Mouse (Mus musculus) retina, adult 2 months (tissue): Measurements from ENCODE around the gene Fzr1.

ENCODE experiments used
- DNase-seq: peaks from one replicate; pipeline ENCODE4 v3.0.0-alpha.2; 2012; ENCODE audit warnings: low read depth, low spot score

Gene Fzr1

DNA sequence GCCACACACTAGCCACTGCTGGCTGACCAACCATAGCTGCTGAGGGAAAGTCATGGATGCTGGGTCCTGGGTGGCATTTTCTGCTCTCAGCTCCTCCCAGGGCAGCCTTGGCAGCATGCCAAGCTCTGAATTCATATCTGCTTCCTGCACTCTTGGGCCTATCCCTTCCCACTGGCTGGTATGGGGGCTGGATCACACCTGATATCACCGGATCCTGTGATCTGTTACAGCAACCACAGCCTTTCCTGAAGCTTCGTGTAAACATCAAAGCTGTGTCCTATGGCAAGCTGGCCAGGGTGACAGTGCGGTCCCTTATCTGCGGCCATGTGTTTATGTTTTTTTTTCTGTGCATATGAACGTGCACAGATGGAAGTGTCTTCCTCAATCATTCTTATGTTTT lies 3.7 kb upstream of the Fzr1 start:
- no peak for DNase-seq

DNA sequence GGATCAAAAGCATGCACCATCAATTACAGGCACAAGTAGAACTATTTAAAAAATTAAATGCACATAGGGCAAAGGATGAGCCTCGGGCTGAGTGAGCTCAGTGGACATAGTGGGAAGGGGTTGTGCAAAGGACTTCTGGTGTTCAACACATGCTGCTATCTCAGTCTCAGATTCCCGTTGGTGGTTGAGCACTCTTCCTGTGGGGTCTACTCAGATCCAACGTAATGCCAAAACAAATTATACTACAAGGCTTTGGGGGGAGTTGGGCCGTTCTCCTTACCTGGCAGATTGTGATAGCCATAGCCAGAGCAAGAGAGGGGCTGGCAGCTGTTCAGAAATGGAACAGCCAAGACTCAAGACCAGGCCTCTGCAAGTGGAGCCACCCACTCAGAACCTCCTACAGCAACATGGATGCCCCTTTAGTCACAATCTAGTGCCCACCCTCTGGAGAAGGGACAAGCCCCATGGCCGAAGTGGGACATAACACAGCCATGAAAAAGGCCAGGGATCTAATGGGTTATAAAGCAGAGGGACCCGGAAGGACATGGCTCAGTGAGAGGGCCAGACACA lies 1.6 kb upstream of the Fzr1 start:
- DNase-seq = no peak

DNA sequence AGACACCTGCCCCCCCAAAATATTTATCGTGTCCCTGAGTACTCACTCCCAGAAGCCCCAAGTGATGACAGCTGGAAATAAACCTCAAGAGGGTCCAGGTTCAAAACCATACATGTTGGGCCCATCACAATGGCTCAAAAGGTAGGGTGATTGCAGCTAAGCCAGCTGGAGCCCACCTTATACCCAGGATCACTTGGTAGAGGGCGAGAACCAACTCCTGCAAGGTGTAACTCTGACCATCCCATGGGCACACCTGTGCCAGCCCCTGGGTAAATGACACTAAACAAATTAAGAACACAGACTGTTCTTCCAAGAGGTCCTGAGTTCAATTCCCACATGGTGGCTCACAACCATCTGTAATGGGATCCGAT lies 852 bp upstream of the Fzr1 start:
- no peak for DNase-seq

DNA sequence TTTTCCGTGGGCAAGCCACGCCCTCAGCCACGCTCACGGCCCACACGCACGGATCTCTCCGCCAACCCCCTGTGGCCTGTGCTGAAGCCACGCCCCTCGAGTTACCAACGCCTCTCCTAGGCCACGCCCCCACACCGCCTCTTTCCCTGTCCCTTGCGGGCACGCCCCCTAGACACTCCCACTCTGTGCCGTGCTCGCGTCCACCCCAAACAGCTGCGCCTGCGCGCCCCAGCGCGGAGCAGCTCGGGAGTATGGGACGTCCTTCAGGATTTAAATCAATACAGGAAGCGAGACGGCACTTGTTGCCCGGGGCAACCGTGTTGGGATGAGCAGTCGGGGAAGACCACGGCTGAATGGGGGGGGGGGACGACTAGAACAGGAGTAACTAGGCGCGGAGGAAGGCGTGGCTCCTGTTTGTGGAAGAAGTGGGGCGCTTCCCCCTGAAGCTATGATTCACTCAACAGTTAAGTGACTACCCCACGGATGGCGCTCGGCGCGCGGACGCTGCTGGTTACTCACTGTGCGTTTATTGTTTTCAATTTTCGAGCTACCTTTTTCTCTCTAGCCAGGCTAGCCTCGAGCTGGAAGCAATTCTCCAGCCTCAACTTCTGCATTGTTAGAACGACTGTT lies 352 bp upstream of the Fzr1 start:
- DNase-seq = peak; percentile 100

DNA sequence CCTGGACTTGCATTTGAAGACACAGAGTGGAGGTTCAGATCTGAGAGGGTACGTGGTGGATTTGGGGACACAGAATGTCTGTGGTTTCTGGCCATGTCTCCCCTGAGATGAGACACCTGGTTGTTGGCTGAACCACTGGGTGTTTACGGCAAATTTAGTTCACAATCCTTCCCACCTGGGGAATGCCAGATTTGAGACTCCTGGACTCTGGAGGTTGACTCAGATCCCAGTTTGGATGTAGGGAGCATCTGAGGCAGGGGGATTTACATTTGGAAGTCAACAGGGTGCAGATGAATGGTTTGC lies 1.0 kb downstream of the Fzr1 start:
- DNase-seq = no peak

GRCm38 (mm10) chr10:81376561-81377361 lies 1.6 kb downstream of the Fzr1 start:
- DNase-seq = no peak

DNA sequence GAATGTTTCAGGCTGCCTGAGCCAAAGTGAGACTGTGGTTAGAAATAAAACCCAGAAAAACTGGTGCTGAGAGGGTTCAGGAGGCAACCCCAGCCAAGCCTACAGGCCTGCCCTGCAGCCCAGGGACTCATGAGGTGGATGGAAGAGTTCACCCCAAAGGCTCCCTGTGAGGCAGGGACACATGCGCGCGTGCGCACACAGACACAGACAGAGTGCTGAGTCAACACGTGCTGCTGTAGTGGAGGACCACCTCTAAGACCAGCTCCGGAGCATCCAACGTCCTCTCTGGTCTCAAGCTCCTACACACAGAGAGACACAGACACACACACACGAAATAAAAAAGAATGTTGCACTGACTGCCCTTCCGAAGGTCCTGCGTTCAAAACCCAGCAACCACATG lies 3.0 kb downstream of the Fzr1 start:
- DNase-seq = no peak

DNA sequence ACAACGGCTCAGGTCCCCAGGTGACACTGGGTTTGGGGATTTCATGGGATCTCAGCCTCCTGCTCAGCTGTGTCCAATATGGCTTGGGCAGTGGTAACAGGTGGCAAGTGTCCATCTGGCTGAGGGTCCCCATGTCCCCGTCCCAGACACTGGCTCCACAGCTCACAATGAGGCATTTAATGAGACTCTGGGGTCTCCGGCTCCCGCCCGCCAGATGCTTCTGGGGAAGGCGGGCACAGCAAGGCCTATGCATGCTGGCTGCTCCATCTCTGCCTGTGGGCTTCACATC lies 11.2 kb downstream of the Fzr1 start:
- no peak for DNase-seq

DNA sequence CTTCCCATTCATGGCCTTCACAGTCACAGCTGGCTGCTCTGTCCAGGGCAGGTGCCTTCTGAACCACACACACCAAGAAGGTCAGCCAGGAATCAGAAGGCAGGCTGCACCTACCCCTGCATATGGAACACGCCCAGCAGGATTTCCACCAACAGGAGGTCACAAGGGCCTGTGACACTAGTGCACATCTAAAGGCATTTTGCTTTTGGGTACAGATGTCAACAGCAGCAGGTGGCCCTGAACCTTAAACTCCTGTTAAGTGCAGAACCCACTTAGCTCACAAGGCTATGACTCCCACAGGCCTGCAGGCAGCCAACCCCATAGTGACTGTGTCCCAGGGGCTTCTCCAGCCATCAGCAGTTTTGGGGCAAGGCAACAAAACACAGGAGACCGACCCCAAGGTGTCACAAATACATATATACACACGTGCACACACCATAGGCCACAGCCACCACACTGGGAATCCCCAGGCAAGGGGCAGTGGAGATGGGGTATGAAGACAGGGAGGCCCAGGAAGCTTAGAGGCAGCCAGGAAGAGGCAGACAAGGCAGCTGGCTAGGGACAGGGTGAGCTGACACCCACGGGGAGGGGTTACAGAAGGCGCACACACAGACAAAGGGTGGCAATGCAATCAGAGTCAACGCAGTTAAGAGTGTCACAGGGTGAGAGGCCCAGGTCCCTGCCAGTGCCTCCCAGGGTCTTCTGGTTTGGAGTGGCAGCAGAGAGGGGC lies 11.7 kb downstream of the Fzr1 start:
- no peak for DNase-seq

- DNase-seq = no peak
These were observed 12.4 kb downstream of the Fzr1 start, which contains the start of gene 4930404N11Rik for GRCm38 (mm10) chr10:81365672-81366476. TSS of gene 4930404N11Rik (minus strand) at chr10:81365816.

- no peak for DNase-seq
These were observed 13.2 kb downstream of the Fzr1 start for GRCm38 (mm10) chr10:81365073-81365472.

- no peak for DNase-seq
These were observed 13.7 kb downstream of the Fzr1 start for GRCm38 (mm10) chr10:81364666-81365065.

DNA sequence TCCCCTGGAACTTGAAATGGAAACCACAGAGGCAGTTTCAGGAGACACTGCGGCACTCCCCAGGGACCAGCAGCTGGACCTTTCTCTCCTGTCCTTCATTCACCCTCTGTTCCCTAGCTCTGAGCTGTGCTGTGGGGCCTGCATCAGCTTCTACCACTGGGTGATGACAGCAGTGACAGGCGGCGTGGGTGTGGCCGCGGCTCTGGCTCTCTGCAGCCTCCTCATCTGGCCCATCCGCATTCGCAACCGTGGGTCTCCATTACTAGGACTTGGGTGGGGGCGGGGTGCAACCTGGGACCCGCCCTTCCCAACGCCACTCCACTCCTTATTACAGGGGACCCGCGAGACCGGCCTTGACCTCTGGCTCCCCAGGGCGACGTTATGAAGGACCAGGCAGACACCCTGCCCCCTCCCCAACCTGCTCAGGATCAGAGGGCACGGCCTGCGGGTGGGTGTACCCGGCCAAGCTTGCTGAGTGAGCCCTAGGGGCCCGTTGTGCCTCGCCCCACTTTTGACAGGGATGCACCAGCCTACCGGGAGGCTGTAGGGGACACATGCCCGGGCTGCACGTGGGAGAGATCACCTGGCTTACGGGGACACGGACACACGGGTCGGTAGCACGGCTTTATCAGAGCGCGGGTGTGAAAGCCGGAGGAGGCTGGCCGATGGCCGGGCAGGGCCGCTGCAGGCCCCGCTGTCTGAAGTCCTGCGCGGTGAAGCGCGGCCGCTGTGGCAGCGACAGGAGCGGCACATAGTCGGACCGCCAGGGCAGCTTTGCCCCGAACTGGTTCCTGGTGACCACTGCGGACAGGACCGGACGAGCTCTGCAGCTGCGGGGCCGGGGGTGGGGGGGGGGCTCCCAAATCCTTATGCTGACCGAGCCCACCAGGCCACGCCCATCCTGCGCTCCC lies 14.6 kb downstream of the Fzr1 start:
- no peak for DNase-seq

- DNase-seq = no peak
These were observed 15.9 kb downstream of the Fzr1 start for GRCm38 (mm10) chr10:81362336-81362949.

DNA sequence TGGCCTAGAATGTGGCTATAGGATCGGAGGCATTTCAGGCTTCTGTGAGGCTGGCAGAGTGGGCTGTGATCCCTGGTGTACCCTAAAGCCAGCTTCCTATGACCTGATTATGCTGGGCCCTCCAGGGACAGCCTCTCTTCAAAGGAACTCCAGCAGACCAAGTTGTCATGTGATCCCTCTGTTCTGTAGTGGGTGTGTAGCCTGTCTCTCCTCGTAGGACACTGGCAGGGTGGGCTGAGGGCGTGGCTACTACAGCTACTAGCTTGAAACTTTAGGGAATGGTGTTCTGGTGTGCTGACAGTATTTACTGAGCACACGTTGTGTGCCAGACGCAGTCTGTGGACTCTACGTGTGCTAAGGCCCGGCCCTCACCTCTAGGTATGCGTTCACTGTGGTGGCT lies 17.6 kb downstream of the Fzr1 start:
- DNase-seq = no peak

- DNase-seq = no peak
These were observed 19.5 kb downstream of the Fzr1 start for GRCm38 (mm10) chr10:81358841-81359240.

GRCm38 (mm10) chr10:81358209-81358608 lies 20.1 kb downstream of the Fzr1 start:
- DNase-seq = no peak

DNA sequence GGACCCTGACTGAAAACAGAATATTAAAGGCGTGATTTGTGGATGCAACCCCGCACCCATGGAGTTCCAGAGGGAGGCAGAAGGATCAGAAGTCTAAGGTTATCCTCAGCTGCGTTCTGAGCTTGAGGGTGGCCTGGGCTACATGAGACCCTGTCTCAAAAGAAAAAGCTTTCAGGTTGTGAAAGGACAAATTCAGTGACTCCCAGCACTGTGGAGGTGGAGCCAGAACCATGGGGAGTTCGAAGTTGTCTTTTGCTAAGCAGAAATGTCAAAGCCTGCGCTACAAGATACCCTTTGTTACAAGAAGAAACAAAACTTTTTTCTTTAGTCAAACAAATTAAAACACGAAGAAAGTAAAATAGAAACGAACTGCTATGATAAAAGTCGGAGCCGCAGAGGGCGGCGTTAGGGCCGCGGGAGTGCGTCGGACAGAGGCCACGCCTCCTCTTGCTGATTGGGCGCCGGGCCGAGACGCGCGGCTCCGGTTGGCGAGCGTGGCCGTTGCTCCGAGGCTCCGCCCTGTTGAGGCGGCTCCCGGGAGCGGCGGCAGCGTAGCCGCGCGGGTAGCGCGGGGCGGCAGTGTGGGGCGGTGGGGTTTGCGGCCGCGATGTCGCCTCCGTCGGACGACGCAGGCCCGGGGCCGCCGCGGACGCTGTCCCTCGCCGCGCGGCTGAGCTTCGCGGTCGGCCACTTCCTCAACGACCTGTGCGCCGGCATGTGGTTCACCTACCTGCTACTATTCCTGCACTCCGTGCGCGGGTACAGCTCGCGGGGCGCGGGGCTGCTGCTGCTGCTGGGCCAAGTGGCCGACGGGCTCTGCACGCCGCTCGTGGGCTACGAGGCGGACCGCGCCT lies 21.1 kb downstream of the Fzr1 start, which contains the start of gene Mfsd12:
Gene Mfsd12 (plus strand): TSS at position 501 of the 854 bp plus-strand sequence.
- DNase-seq = peak; percentile 62

DNA sequence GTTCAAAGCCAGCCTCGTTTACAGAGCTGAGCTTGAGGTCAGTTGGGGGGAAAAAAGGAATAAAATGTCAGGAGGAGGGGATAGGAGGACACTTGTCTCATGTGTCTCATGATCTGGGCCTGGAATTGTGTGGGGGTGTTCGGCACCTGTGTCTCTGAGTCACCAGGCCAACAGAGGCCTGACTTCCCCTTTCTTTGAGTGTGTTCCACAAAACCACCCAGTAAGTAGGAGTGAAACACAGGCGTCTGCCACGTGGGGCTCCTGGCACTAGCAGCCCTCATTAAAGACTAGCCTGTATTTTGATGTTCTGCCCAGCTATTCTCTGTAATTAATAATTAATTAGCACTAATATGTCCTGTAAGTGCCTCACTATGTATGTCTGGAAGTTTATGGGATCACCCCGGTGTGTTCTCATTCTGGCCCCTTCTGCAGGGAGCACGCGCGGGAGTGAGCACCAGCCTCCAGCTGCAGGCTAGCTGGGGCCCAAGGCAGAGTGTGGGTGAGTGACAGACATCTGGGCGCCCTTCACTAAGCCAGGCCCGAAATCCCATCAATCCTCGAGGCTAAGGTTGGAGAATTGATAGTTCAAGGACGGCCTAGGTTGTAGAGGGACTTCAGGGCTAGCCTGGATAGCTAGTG lies 21.8 kb downstream of the Fzr1 start:
- DNase-seq = no peak
